Mouse (Mus musculus) heart, adult 9 months (tissue): ENCODE data around the gene Aldh4a1.

Source experiments
- DNase-seq, 2 experiments: peaks; one replicate each; pipeline ENCODE4 v3.0.0; 2022; ENCODE audit warnings: low spot score in 2 of 2

Aldh4a1 gene

GRCm38 (mm10) chr4:139589351-139590027 is 33.2 kb upstream of the Aldh4a1 start:
- DNase-seq, result no peak

- no peak for DNase-seq
Observed at GRCm38 (mm10) chr4:139590446-139590845, 32.2 kb upstream of the Aldh4a1 start.

GRCm38 (mm10) chr4:139592895-139593294 is 29.8 kb upstream of the Aldh4a1 start:
- DNase-seq, result no peak

GRCm38 (mm10) chr4:139593383-139593782 is 29.3 kb upstream of the Aldh4a1 start:
- DNase-seq, result no peak

GRCm38 (mm10) chr4:139594062-139594461 is 28.6 kb upstream of the Aldh4a1 start:
- DNase-seq, result no peak

- DNase-seq, result no peak
Observed at GRCm38 (mm10) chr4:139596715-139597114, 26.0 kb upstream of the Aldh4a1 start.

GRCm38 (mm10) chr4:139597286-139598284 is 25.1 kb upstream of the Aldh4a1 start:
- DNase-seq, result no peak

- DNase-seq, result no peak
Observed at GRCm38 (mm10) chr4:139598356-139598755, 24.3 kb upstream of the Aldh4a1 start.

GRCm38 (mm10) chr4:139598950-139599518 is 23.6 kb upstream of the Aldh4a1 start:
- DNase-seq, result peak; percentile 91 to 92

GRCm38 (mm10) chr4:139601519-139602356 is 20.9 kb upstream of the Aldh4a1 start:
- DNase-seq, result no peak

GRCm38 (mm10) chr4:139602357-139603244 is 20.1 kb upstream of the Aldh4a1 start, which contains the start of gene Gm21969:
TSS of gene Gm21969 (plus strand) at chr4:139603186.
- peak; percentile 57 for DNase-seq

GRCm38 (mm10) chr4:139605216-139605615 is 17.4 kb upstream of the Aldh4a1 start:
- no peak for DNase-seq

- DNase-seq, result no peak
Observed at GRCm38 (mm10) chr4:139606732-139607131, 15.9 kb upstream of the Aldh4a1 start.

- DNase-seq, result no peak
Observed at GRCm38 (mm10) chr4:139608975-139609374, 13.7 kb upstream of the Aldh4a1 start.

- DNase-seq, result no peak
Observed at GRCm38 (mm10) chr4:139610954-139611353, 11.7 kb upstream of the Aldh4a1 start.

- peak; percentile 86 to 88 for DNase-seq
Observed at GRCm38 (mm10) chr4:139611542-139611953, 11.1 kb upstream of the Aldh4a1 start.

- no peak for DNase-seq
Observed at GRCm38 (mm10) chr4:139614524-139615260, 8.0 kb upstream of the Aldh4a1 start.

GRCm38 (mm10) chr4:139616276-139617000 is 6.2 kb upstream of the Aldh4a1 start:
- DNase-seq, result peak; percentile 44 to 77

- DNase-seq, result no peak
Observed at GRCm38 (mm10) chr4:139617001-139617364, 5.7 kb upstream of the Aldh4a1 start.
